Mouse (Mus musculus) heart, adult 2 months (tissue): ENCODE data around the gene Rbm6.

Experiments used
- CTCF ChIP-seq: fragments of 200-600 bp; IDR thresholded peaks from 2 replicates; pipeline ENCODE4 v1.8.1; 2022; ENCODE audit warnings: antibody characterized with exemption, mild to moderate bottlenecking, moderate library complexity
- POLR2A ChIP-seq: fragments of 200-500 bp; IDR thresholded peaks from 2 replicates; pipeline ENCODE4 v1.6.1; 2011; ENCODE audit warnings: mild to moderate bottlenecking, low read depth, low read length, control low read depth; ENCODE audit not compliant: insufficient read depth

- TF ChIP-seq CTCF, result no peak
- TF ChIP-seq POLR2A, result no peak
Measured at GRCm38 (mm10) chr9:107866081-107866480, 7.0 kb downstream of the Rbm6 start.
